Mouse (Mus musculus) heart, embryonic 16.5 days (tissue): ENCODE measurements around the gene Cluh. TPM values are rescaled to one million over a fixed set of nuclear protein-coding genes. Genes with fewer than 3 reads are reported as not detected.

Source experiments
- ATAC-seq: fragments of 200-750 bp; cut with Nextera tagmentation; replicated peaks from 2 replicates; pipeline ENCODE4 v1.8.0; 2017; ENCODE audit warnings: moderate number of reproducible peaks; ENCODE audit not compliant: insufficient read depth, low FRiP score; ENCODE audit errors: extremely low read depth
- H3K27ac ChIP-seq: fragments of 300-500 bp; sonication (generic); 2 replicates; pipeline ENCODE4 v1.5.1; 2014; ENCODE audit warnings: mild to moderate bottlenecking, low read length, control low read depth, moderate library complexity
- H3K27me3 ChIP-seq: fragments of 300-500 bp; sonication (generic); 2 replicates; pipeline ENCODE4 v1.6.1; 2014; ENCODE audit warnings: low read length, mixed read lengths; ENCODE audit not compliant: control insufficient read depth, insufficient read depth
- H3K36me3 ChIP-seq: fragments of 300-500 bp; sonication (generic); 2 replicates; pipeline ENCODE4 v1.6.1; 2014; ENCODE audit not compliant: control insufficient read depth, insufficient read depth
- H3K4me1 ChIP-seq: fragments of 300-500 bp; sonication (generic); 2 replicates; pipeline ENCODE4 v1.6.1; 2014; ENCODE audit warnings: low read length, mixed read lengths; ENCODE audit not compliant: control insufficient read depth, insufficient read depth
- H3K4me2 ChIP-seq: fragments of 300-500 bp; sonication (generic); 2 replicates; pipeline ENCODE4 v1.6.1; 2014; ENCODE audit warnings: low read depth, mild to moderate bottlenecking, control low read depth, low read length
- H3K4me3 ChIP-seq: fragments of 300-500 bp; sonication (generic); 2 replicates; pipeline ENCODE4 v1.5.1; 2014; ENCODE audit warnings: mild to moderate bottlenecking, control low read depth, low read length
- H3K9ac ChIP-seq: fragments of 300-500 bp; sonication (generic); 2 replicates; pipeline ENCODE4 v1.6.1; 2014; ENCODE audit warnings: low read length, control low read depth
- H3K9me3 ChIP-seq: fragments of 300-500 bp; sonication (generic); replicated peaks from 2 replicates; pipeline ENCODE4 v1.6.1; 2016; ENCODE audit warnings: low read length; ENCODE audit not compliant: control insufficient read depth
- WGBS: fragments of 180-500 bp; shearing (Covaris S2); extraction: QIAGEN DNeasy Blood & Tissue Kit; methylation state at CpG from one replicate; pipeline ENCODE4 v1.1.7; 2014; 5-methylcytosine and 5-hydroxymethylcytosine counted together
- polyA plus RNA-seq: library from polyadenylated mRNA; unstranded; fragments of >200 nt; fragmentation: Nextera tagmentation; extraction: Ambion mirVana; gene quantifications from 2 replicates; pipeline ENCODE4 v1.2.1, GENCODE M21; 2015

Gene Cluh
- polyA plus RNA-seq, 1 experiment from 2014 or later, result 63.0 TPM

GRCm38 (mm10) chr11:74674713-74675112 lies 25.4 kb downstream of the Cluh start:
- no peaks in the 10 kb centered on the region for H3K27me3 ChIP-seq
- H3K4me1 ChIP-seq, result no peaks in the 10 kb centered on the region; the same call in 1 of the 2 replicates
- H3K9ac ChIP-seq, result no peak overlapping the region
- peaks cover 27% of the 10 kb centered on the region for H3K36me3 ChIP-seq
- H3K27ac ChIP-seq, result no peak overlapping the region
- H3K9me3 ChIP-seq, result no peaks in the 10 kb centered on the region
- WGBS, result 93% methylated on average over 8 of the region's 8 CpGs
- no peak overlapping the region for H3K4me2 ChIP-seq
- H3K4me3 ChIP-seq, result no peak overlapping the region
- no peak for ATAC-seq

GRCm38 (mm10) chr11:74675156-74675555 lies 25.9 kb downstream of the Cluh start:
- H3K36me3 ChIP-seq, result peaks cover 24% of the 10 kb centered on the region
- H3K9me3 ChIP-seq, result no peaks in the 10 kb centered on the region
- H3K27me3 ChIP-seq, result no peaks in the 10 kb centered on the region
- ATAC-seq, result no peak
- no peak overlapping the region for H3K27ac ChIP-seq
- H3K4me2 ChIP-seq, result no peak overlapping the region
- no peaks in the 10 kb centered on the region; the same call in 1 of the 2 replicates for H3K4me1 ChIP-seq
- no peak overlapping the region for H3K4me3 ChIP-seq
- 85% methylated on average over 4 of the region's 4 CpGs for WGBS
- no peak overlapping the region for H3K9ac ChIP-seq

- H3K4me2 ChIP-seq, result no peak overlapping the region
- WGBS, result 67% methylated on average over 1 of the region's 1 CpGs
- no peak for ATAC-seq
- H3K9ac ChIP-seq, result no peak overlapping the region
- peaks cover 19% of the 10 kb centered on the region for H3K36me3 ChIP-seq
- H3K4me1 ChIP-seq, result no peaks in the 10 kb centered on the region
- H3K4me3 ChIP-seq, result no peak overlapping the region
- H3K27ac ChIP-seq, result no peak overlapping the region
- no peaks in the 10 kb centered on the region for H3K9me3 ChIP-seq
- no peaks in the 10 kb centered on the region for H3K27me3 ChIP-seq
These were observed 42.9 kb downstream of the Cluh start for GRCm38 (mm10) chr11:74692151-74692550.

GRCm38 (mm10) chr11:74699505-74699904 lies 50.2 kb downstream of the Cluh start:
- no peak for ATAC-seq
- Histone ChIP-seq H3K4me2 (no peak overlapping the region), H3K4me3 (no peak overlapping the region), H3K36me3 (peaks cover 17% of the 10 kb centered on the region), H3K9me3 (no peaks in the 10 kb centered on the region), H3K9ac (no peak overlapping the region), H3K27me3 (no peaks in the 10 kb centered on the region), H3K27ac (no peak overlapping the region), H3K4me1 (peaks cover 5% of the 10 kb centered on the region)
- 99% methylated on average over 2 of the region's 2 CpGs for WGBS

- ATAC-seq, result no peak
- Histone ChIP-seq H3K4me2 (no peak overlapping the region), H3K27ac (no peak overlapping the region), H3K9me3 (no peaks in the 10 kb centered on the region), H3K4me3 (no peak overlapping the region), H3K27me3 (no peaks in the 10 kb centered on the region), H3K36me3 (no peaks in the 10 kb centered on the region), H3K4me1 (peaks cover 10% of the 10 kb centered on the region), H3K9ac (no peak overlapping the region)
- WGBS, result 87% methylated on average over 2 of the region's 2 CpGs
These were observed 54.8 kb downstream of the Cluh start for GRCm38 (mm10) chr11:74704068-74704467.

GRCm38 (mm10) chr11:74708781-74709180 lies 59.5 kb downstream of the Cluh start:
- H3K36me3 ChIP-seq, result no peaks in the 10 kb centered on the region
- H3K4me3 ChIP-seq, result no peak overlapping the region
- H3K9ac ChIP-seq, result no peak overlapping the region
- no peak overlapping the region for H3K4me2 ChIP-seq
- 9% methylated on average over 1 of the region's 1 CpGs for WGBS
- H3K9me3 ChIP-seq, result no peaks in the 10 kb centered on the region
- H3K27me3 ChIP-seq, result no peaks in the 10 kb centered on the region
- H3K27ac ChIP-seq, result 0 out of 2 replicates have a peak overlapping the region, but pooled peaks have one; percentile 37
- no peak for ATAC-seq
- H3K4me1 ChIP-seq, result peaks cover 11% of the 10 kb centered on the region; the same call in 1 of the 2 replicates

- Histone ChIP-seq H3K27ac (no peak overlapping the region), H3K27me3 (no peaks in the 10 kb centered on the region), H3K36me3 (no peaks in the 10 kb centered on the region), H3K9ac (no peak overlapping the region), H3K4me2 (no peak overlapping the region), H3K4me1 (peaks cover 11% of the 10 kb centered on the region; the same call in 1 of the 2 replicates), H3K4me3 (no peak overlapping the region), H3K9me3 (no peaks in the 10 kb centered on the region)
- ATAC-seq, result no peak
- 81% methylated on average over 1 of the region's 1 CpGs for WGBS
These were observed 61.4 kb downstream of the Cluh start for GRCm38 (mm10) chr11:74710671-74711070.

- WGBS, result 69% methylated on average over 3 of the region's 3 CpGs
- Histone ChIP-seq H3K4me2 (no peak overlapping the region), H3K4me3 (no peak overlapping the region), H3K9me3 (no peaks in the 10 kb centered on the region), H3K9ac (no peak overlapping the region), H3K4me1 (peaks cover 26% of the 10 kb centered on the region), H3K27me3 (no peaks in the 10 kb centered on the region), H3K27ac (no peak overlapping the region), H3K36me3 (no peaks in the 10 kb centered on the region)
- no peak for ATAC-seq
These were observed 66.8 kb downstream of the Cluh start for GRCm38 (mm10) chr11:74715971-74716525.
